Mouse (Mus musculus) CD4-positive helper T cell, adult 2 months (primary cell): Measurements from ENCODE around the gene Gm43951.
A peak's percentile ranks its signal among the peaks of the same experiment; 100 is the strongest.
"Not testable (repeated sequence)": the region's sequence is repeated elsewhere in the genome, so short reads cannot be mapped to it uniquely, and the experiment has no call there.

ENCODE experiments used
- DNase-seq: peaks from one replicate; pipeline ENCODE4 v3.0.0-alpha.2; 2012; ENCODE audit warnings: low read depth, missing footprints, low spot score

Gm43951 gene

DNA sequence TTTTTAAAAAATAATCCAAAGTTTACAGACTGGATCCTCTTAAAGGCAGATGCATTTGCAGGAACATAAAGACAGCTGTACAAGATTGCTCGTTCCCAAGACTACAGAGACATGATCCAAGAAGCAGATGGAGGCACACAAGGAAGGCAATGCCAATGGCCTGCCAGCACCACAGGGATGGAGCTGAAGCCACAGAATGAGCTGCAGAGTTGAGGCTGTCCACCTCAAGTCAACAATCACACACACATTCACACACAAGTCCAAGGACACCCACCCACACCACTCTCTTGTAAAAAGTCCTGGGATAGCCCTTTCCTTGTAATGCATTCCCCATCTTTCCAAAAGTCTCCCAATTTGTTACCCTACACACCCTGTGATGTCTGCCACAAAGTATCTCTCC, 3.2 kb downstream of the Gm43951 start:
- DNase-seq, result no peak

DNA sequence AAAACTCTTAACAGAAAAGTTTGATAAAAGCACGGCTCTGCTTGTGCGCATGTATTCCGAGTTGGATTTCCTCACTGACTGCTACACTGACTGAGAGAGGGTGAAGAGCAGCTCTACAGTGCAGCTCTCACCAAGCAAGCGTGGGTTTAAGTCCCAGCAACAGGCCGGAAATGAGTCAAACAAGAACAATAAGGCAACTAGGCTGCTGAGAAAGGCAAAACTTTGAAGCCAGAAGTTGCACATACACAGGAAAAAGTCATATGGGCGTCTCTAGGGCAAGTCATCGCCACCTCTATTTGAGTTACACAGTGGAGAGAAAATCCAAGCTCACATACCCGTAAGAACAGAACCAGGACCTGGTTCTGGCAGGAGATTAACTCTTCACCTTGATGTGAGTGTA, 10.1 kb downstream of the Gm43951 start:
- DNase-seq, result peak; percentile 75

DNA sequence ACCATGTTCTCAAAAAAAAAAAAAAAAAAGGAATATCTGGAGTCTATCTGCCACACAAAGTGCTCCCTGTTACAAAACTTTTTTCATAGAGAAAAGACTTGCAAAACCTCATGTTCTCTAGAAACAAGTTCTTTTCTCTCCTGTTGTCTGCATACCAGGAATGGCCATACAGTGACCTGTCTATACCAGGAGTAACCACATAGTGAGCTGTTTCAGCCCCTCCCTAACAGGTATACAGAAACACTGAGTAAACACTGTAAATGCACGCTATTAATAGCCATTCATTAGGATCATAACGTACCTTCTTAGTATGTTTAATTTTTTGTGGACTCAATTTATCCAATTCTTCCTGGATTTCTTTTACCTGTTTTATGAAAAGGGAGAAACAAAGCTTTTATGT, 12.4 kb downstream of the Gm43951 start:
- DNase-seq, result no peak

DNA sequence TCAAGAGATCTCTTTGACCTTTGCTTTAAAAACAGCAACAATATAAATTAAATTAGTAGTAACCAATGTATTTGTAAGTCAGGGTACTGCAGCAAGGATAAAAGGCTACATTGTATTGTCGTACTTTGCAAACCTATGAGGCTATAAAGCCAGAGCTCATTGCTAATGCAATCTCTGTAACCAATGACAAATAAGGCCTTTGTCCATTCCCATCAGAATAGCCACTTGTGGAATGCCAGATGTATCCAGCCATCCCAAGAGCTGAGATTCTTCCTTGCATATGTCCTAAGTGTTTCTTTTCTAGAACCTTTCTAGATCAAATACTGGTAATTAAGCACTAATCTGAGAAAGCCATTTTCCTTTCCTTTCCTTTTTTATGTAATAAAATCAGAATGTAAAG, 15.8 kb downstream of the Gm43951 start:
- DNase-seq, result no peak

DNA sequence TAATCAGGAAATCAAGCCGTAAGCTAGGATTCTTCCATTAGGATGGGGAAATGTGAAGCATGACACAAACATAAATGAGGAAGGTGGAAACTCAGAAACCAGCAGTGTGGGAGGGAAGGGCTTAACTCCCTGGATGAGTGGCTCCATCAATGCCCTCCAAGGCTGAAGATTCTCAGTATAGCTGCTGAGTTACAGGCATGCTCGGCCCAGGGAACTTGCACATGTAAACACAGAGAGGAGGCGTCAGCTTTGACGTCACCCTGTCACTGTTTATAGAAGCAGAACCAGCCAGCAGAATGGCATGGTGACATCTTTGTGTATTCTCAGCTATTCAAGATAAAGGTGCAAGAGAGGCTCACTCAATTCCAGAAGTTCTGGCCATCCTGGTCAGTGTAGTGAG, 22.4 kb downstream of the Gm43951 start:
- DNase-seq, result no peak

DNA sequence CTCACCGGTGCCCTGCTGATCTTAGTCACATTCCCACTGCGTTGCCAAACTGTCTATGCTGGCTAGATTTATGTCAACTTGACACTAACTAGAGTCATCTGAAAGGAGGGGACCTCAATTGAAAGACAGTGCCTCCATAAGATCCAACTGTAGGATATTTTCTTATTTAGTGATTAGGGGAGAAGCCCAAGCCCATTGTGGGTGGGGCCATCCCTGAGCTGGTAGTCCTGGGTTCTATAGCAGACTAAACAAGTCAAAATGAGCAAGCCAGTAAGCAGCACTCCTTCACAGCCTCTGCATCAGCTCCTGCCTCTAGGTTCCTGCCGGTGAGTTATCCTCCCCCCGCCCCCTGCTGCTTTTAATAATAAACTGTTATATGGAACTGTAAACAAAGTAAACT, 25.5 kb downstream of the Gm43951 start:
- DNase-seq, result no peak

DNA sequence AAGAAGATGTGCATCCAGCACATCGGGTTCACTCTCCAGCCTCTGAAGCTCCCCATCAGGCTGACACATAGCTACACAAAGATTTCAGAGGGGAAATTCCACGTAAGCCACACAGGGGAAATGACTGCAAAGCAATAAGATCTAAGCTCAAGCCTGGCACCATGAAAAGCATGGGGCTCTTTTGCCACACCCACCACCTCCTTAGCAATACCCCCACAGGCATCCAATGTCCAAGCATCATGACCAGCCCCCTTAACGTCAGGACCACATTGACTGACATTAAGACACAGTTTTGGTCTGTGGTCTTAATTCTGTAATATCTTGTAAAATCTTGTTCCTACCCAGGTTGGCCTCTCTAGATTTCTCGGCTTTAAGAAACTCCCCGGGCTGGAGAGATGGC, 26.1 kb downstream of the Gm43951 start:
- peak; percentile 45 for DNase-seq

DNA sequence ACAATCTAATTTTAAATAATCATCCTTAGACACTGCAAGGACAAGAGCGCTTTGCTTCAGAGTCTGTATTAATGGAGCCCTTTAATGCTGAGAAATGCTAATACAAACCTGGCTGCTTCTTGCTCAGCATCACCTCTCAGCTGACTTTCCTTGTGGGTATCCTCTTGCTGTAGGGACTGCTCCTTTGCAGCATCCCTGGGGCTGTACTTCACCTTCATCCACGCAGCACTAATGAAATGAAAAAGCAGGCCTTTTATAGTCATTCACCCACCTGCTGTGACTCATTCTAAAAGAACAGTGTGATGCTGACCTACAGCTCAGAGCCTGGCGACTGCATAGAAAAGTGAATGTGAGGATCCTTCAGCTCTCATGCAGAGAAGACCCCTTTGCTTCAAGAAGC, 30.1 kb downstream of the Gm43951 start:
- DNase-seq, result peak; percentile 10

DNA sequence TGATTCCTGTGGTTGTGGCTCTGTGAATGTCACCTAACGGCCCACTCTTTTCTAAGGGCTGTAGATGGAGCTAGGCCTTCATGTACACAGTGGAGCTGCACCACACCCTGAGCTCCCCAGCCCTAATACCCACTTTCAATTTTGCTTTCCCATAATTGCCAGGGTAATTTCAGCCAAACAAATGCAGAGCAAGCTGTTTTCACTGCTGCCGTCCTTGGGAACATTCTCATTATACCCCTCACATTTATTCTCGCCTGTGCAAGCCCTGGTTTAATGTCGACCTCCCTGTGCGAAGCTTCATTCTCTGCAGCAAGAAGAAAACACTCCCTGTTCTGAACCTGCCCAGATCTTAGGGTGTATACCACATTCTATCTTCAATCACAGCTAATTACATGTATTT, 30.7 kb downstream of the Gm43951 start:
- DNase-seq, result no peak

DNA sequence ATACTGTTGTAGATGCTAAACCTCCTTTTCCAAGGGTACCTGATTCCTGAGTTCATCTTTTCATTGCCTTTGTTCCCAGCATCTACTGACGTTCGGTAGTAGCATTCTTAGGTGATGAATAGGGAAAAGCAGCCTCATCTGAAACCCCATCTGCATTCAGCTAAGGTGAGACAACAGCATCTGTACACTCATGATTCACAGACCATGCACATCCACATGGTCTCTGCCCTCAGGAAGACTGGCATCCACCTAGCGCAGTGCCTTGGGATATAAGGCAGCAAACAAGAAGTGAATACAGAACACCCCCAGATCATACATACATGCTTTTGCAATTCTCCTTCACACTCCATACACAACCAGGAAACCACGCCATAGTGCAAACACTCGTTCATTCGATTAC, 31.9 kb downstream of the Gm43951 start:
- no peak for DNase-seq

DNA sequence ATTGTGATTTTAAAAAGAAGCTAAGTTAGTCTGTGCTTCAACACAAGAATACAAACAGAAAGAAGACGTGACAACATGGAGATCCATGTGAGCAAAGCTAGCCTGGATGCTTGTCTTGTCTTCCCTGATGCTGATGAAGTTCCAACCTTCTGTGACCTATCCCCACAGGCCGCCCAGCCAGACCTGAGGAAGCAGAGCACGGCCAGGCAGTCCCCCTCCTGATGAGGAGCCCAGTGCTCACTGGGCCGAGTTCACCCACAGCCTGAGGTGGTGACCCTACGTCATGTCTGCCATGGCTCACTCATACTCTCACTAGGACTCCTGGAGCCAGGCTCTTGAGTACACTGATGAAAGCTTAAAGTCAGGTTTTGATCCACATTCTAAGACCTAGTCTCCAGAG, 33.1 kb downstream of the Gm43951 start:
- DNase-seq, result no peak

DNA sequence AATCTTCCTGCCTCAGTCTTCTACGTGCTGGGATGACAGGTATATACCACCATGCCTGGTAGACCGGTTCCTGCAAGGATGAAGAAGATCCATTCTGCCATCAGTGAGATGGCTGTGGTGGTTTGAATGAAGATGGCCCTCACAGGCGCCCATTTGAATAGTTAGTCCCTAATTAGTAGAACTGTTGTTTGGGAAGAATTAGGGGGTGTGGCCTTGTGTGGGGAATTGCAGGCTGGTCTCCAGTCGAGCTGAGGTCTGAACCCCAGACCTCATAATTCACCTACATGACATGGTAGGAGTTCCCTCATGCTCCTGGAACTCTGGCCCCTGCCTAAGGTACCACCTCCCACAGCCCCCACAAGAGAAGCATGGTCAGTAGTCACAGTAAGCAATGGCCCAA, 34.7 kb downstream of the Gm43951 start:
- not testable (repeated sequence) for DNase-seq

DNA sequence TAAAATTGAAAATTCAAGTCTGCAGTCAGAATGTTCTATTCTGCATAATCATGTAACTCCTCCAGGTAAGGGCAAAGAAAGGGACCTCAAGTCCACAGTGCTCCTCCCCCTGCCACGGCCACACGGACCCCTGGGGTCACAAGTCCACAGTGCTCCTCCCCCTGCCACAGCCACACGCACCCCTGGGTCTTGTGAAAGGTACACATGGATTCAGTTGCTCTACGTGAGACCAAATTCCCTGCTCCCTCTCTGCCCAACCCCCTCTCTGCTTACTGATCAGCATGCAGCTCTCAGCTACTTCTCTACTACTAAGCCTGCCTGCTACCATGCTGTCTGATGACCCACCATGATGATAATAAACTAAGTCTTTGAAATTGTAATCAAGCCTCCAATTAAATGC, 36.8 kb downstream of the Gm43951 start:
- no peak for DNase-seq

DNA sequence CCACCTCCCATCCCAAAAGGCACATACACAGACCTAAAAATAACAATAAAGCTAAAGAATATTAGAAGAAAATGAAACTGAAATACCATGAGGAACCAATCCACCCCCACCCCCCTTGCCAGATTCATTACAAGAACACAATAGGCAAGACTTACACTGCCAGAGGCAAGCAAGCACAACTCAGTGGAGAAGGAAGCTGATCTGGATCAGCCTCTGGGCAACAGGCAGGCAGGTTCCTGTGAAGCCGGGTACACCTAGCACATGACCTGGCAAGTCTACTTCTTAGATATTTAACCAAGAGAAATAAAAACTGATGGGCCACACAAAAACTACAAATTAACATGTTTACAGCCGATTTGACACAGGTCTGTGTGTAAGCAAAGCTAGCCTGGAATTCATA, 43.4 kb downstream of the Gm43951 start:
- no peak for DNase-seq

DNA sequence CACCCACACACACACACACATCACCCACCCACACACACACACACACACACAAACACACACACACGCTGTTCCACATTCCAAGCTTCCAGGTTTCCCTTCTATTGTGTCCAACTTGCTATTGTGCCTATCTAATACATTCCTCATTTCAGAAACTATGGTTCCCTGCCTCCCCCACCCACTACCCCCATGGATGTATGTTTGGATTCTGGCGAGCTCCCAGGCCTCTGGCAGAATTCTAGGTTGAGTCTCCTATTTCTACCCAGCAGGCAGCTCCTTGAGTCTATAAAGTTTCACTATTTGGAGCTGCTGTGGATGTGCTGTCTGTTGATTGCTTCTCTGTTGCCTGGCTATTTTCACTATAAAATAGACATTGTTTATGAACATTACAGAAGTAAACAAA, 50.0 kb downstream of the Gm43951 start:
- DNase-seq, result no peak

DNA sequence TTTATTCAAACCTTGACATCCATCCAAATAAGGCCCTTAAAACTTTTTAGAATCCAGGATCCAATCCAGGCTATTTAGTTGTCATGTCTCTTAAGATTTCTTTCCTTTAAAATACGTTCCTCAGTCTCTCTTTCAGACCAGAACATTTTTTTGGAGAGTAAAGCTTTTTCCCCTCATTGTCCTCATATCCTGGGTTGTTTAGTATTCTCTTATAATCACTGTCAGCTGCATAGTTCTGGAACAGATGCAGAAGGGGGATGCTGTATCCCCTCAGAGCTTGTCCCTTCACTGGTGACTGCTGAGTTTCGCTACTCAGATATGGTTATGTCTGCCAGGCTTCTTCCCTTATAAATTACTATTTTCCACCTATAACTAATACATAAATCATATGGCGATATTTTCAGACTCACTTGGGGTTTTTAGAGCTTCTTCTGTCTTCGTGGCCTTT, 50.6 kb downstream of the Gm43951 start:
- DNase-seq, result no peak

DNA sequence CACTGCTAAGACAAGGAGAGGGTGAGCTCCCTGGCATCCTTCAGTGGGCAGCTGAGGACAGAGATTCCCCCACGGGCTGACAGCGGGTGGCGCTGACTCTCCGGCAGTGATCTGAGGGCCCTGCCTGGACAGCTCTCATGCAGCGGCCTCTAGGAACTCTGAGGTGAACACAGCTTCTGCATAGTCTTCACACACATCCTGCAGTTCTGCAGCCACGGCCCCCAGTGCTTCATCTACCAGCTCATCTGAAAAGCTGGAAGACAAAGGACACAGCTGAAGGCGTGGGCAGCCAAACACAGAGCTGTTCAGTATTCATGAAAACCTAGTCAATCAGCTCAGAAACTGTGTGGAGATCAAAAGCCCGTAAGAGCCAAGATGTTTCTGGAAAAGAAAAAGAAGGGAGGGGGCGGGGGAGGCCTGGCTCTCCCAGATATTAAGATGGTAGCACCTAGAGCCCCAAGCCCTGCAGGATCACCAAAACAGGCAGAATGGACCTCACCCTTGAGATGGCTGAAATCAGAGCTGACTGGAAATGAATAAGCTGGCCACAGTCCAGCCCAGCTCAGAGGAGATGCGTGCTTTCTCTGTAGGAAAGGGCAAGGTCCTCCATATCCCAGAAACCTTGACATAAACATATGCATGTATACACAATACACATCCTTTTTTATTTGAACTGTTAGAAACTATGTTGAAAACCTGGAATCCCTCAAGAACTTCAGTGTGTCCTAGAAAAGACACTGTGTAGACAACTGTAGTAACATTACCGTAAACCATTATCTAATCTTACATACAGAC, 51.3 kb downstream of the Gm43951 start:
- no peak for DNase-seq
